Mouse (Mus musculus): ENCODE data around the gene Cd84.

Cd84 gene

GRCm38 (mm10) chr1:171917305-171918039 is 78.0 kb downstream of the Cd84 start, which contains the start of gene Slamf6:
Slamf6 (plus strand) TSS chr1:171917515.
- peak; percentile 83 for DNase-seq (ENCODE audit: low read depth)

- peak; percentile 76 for DNase-seq (ENCODE audit: low read depth)
Observed at GRCm38 (mm10) chr1:171918136-171918920, 78.8 kb downstream of the Cd84 start.

GRCm38 (mm10) chr1:171919193-171919592 is 79.7 kb downstream of the Cd84 start:
- DNase-seq (ENCODE audit: low read depth) = peak; percentile 74

- DNase-seq (ENCODE audit: low read depth) = peak; percentile 58
Observed at GRCm38 (mm10) chr1:171919901-171920510, 80.5 kb downstream of the Cd84 start.

GRCm38 (mm10) chr1:171920989-171921621 is 81.6 kb downstream of the Cd84 start:
- DNase-seq (ENCODE audit: low read depth) = peak; percentile 86

GRCm38 (mm10) chr1:171921641-171922040 is 82.1 kb downstream of the Cd84 start:
- DNase-seq (ENCODE audit: low read depth) = no peak

- no peak for DNase-seq (ENCODE audit: low read depth)
Observed at GRCm38 (mm10) chr1:171922844-171923243, 83.3 kb downstream of the Cd84 start.

- DNase-seq (ENCODE audit: low read depth) = no peak
Observed at GRCm38 (mm10) chr1:171924900-171925299, 85.4 kb downstream of the Cd84 start.

GRCm38 (mm10) chr1:171933851-171934250 is 94.4 kb downstream of the Cd84 start:
- no peak for DNase-seq (ENCODE audit: low read depth)

- DNase-seq (ENCODE audit: low read depth) = peak; percentile 75
Observed at GRCm38 (mm10) chr1:171938952-171939948, 99.8 kb downstream of the Cd84 start.

All from induced T-regulatory cell, adult 2 months (primary cell).